Mouse (Mus musculus) embryonic facial prominence, embryonic 15.5 days (tissue): ENCODE results near the gene Dtx3. TPM values are rescaled to one million over a fixed set of nuclear protein-coding genes. Genes with fewer than 3 reads are reported as not detected.
"Not testable (repeated sequence)": the region's sequence is repeated elsewhere in the genome, so short reads cannot be mapped to it uniquely, and the experiment has no call there.

Experiments
- ATAC-seq: fragments of 200-750 bp; cut with Nextera tagmentation; 2 replicates; pipeline ENCODE4 v1.8.0; 2017; ENCODE audit warnings: low read depth, moderate TSS enrichment; ENCODE audit not compliant: insufficient number of reproducible peaks, low FRiP score, low TSS enrichment
- H3K27ac ChIP-seq: fragments of 300-500 bp; sonication (generic); replicated peaks from 2 replicates; pipeline ENCODE4 v1.5.1; 2015; ENCODE audit warnings: mild to moderate bottlenecking, inconsistent platforms
- H3K27me3 ChIP-seq: fragments of 300-500 bp; sonication (generic); 2 replicates; pipeline ENCODE4 v1.6.1; 2015; ENCODE audit warnings: inconsistent platforms
- H3K36me3 ChIP-seq: fragments of 300-500 bp; sonication (generic); 2 replicates; pipeline ENCODE4 v1.6.1; 2015; ENCODE audit warnings: mild to moderate bottlenecking, inconsistent platforms
- H3K4me1 ChIP-seq: fragments of 300-500 bp; sonication (generic); 2 replicates; pipeline ENCODE4 v1.6.1; 2015; ENCODE audit warnings: inconsistent platforms
- H3K4me2 ChIP-seq: fragments of 300-500 bp; sonication (generic); replicated peaks from 2 replicates; pipeline ENCODE4 v1.6.1; 2015; ENCODE audit warnings: mild to moderate bottlenecking, inconsistent platforms
- H3K4me3 ChIP-seq: fragments of 300-500 bp; sonication (generic); replicated peaks from 2 replicates; pipeline ENCODE4 v1.5.1; 2015; ENCODE audit warnings: mild to moderate bottlenecking, inconsistent platforms
- H3K9ac ChIP-seq: fragments of 300-500 bp; sonication (generic); 2 replicates; pipeline ENCODE4 v1.6.1; 2015; ENCODE audit warnings: inconsistent platforms
- H3K9me3 ChIP-seq: fragments of 300-500 bp; sonication (generic); replicated peaks from 2 replicates; pipeline ENCODE4 v1.6.1; 2016; ENCODE audit warnings: inconsistent platforms
- whole genome bisulfite sequencing: fragments of 180-500 bp; shearing (Covaris S2); methylation state at CpG from one replicate; pipeline ENCODE4 v1.1.7; 2015; 5-methylcytosine and 5-hydroxymethylcytosine counted together
- polyA plus RNA-seq: library from polyadenylated mRNA; unstranded; fragments of >200 nt; fragmentation: Nextera tagmentation; extraction: Ambion mirVana; gene quantifications from 2 replicates; pipeline ENCODE4 v1.2.1, GENCODE M21; 2015

Gene Dtx3
- polyA plus RNA-seq, 1 experiment from 2014 or later: 179 TPM

- H3K4me3 ChIP-seq: peak within 1 kb of the TSS; percentile 62
- H3K9ac ChIP-seq: peak within 1 kb of the TSS; percentile 47
- H3K4me2 ChIP-seq: peak within 1 kb of the TSS; percentile 100
- H3K4me1 ChIP-seq: peaks cover 19% of the 10 kb centered on the region
- no peaks in the 10 kb centered on the region for H3K36me3 ChIP-seq
- peaks cover 40% of the 10 kb centered on the region for H3K27me3 ChIP-seq
- H3K27ac ChIP-seq: no peak within 1 kb of the TSS; the same call in 1 of the 2 replicates
- 2% methylated on average over 52 of the region's 52 CpGs for WGBS
- ATAC-seq: peak; percentile 86
- H3K9me3 ChIP-seq: no peaks in the 10 kb centered on the region
These were observed 30.7 kb downstream of the Dtx3 start, which contains the start of gene B4galnt1 for GRCm38 (mm10) chr10:127164631-127165353. Gene B4galnt1, plus strand, starts transcription at chr10:127165225.

- 92% methylated on average over 4 of the region's 4 CpGs for WGBS
- no peak for ATAC-seq
- H3K27me3 ChIP-seq: peaks cover 34% of the 10 kb centered on the region
- peaks cover 18% of the 10 kb centered on the region for H3K4me1 ChIP-seq
- no peaks in the 10 kb centered on the region for H3K36me3 ChIP-seq
- H3K27ac ChIP-seq: no peak overlapping the region
- H3K4me3 ChIP-seq: no peak overlapping the region
- no peaks in the 10 kb centered on the region for H3K9me3 ChIP-seq
- H3K9ac ChIP-seq: no peak overlapping the region
- H3K4me2 ChIP-seq: no peak overlapping the region
These were observed 31.3 kb downstream of the Dtx3 start for GRCm38 (mm10) chr10:127164190-127164589.

- not testable (repeated sequence) for ATAC-seq, H3K4me2 ChIP-seq, H3K36me3 ChIP-seq, H3K4me3 ChIP-seq, H3K9me3 ChIP-seq, H3K9ac ChIP-seq, H3K27ac ChIP-seq
- Histone ChIP-seq H3K27me3 (peaks cover 26% of the 10 kb centered on the region), H3K4me1 (peaks cover 18% of the 10 kb centered on the region)
- WGBS: 35% methylated on average over 7 of the region's 7 CpGs
These were observed 32.7 kb downstream of the Dtx3 start for GRCm38 (mm10) chr10:127162771-127163261.

- H3K9ac ChIP-seq: no peak overlapping the region
- H3K4me1 ChIP-seq: peaks cover 8% of the 10 kb centered on the region
- no peak overlapping the region for H3K4me2 ChIP-seq
- peaks cover 5% of the 10 kb centered on the region for H3K27me3 ChIP-seq
- WGBS: 74% methylated on average over 3 of the region's 3 CpGs
- H3K36me3 ChIP-seq: no peaks in the 10 kb centered on the region
- no peaks in the 10 kb centered on the region for H3K9me3 ChIP-seq
- no peak overlapping the region for H3K4me3 ChIP-seq
- H3K27ac ChIP-seq: no peak overlapping the region
- no peak for ATAC-seq
These were observed 34.8 kb downstream of the Dtx3 start for GRCm38 (mm10) chr10:127160728-127161127.

- Histone ChIP-seq H3K27me3 (no peaks in the 10 kb centered on the region), H3K9ac (no peak overlapping the region), H3K36me3 (no peaks in the 10 kb centered on the region), H3K4me1 (peaks cover 3% of the 10 kb centered on the region; the same call in 1 of the 2 replicates), H3K4me2 (no peak overlapping the region), H3K27ac (no peak overlapping the region), H3K9me3 (no peaks in the 10 kb centered on the region), H3K4me3 (no peak overlapping the region)
- 82% methylated on average over 9 of the region's 9 CpGs for WGBS
- ATAC-seq: no peak
These were observed 35.4 kb downstream of the Dtx3 start for GRCm38 (mm10) chr10:127160081-127160480.

GRCm38 (mm10) chr10:127158471-127158870, 37.1 kb downstream of the Dtx3 start:
- H3K4me3 ChIP-seq: no peak overlapping the region
- H3K27ac ChIP-seq: no peak overlapping the region
- WGBS: 68% methylated on average over 3 of the region's 3 CpGs
- no peak overlapping the region for H3K4me2 ChIP-seq
- no peaks in the 10 kb centered on the region for H3K36me3 ChIP-seq
- no peaks in the 10 kb centered on the region for H3K9me3 ChIP-seq
- ATAC-seq: no peak
- no peak overlapping the region for H3K9ac ChIP-seq
- no peaks in the 10 kb centered on the region for H3K4me1 ChIP-seq
- H3K27me3 ChIP-seq: no peaks in the 10 kb centered on the region

- Histone ChIP-seq H3K36me3 (no peaks in the 10 kb centered on the region), H3K9me3 (no peaks in the 10 kb centered on the region), H3K27me3 (no peaks in the 10 kb centered on the region), H3K4me2 (no peak overlapping the region), H3K27ac (no peak overlapping the region), H3K4me3 (no peak overlapping the region), H3K9ac (no peak overlapping the region), H3K4me1 (no peaks in the 10 kb centered on the region)
- no peak for ATAC-seq
- WGBS: 70% methylated on average over 1 of the region's 1 CpGs
These were observed 39.0 kb downstream of the Dtx3 start for GRCm38 (mm10) chr10:127156511-127156910.

- no peak for ATAC-seq
- Histone ChIP-seq H3K4me3 (no peak overlapping the region), H3K4me2 (no peak overlapping the region), H3K27ac (no peak overlapping the region), H3K9me3 (no peaks in the 10 kb centered on the region), H3K4me1 (no peaks in the 10 kb centered on the region), H3K9ac (no peak overlapping the region), H3K36me3 (no peaks in the 10 kb centered on the region), H3K27me3 (no peaks in the 10 kb centered on the region)
- WGBS: 87% methylated on average over 1 of the region's 1 CpGs
These were observed 39.4 kb downstream of the Dtx3 start for GRCm38 (mm10) chr10:127156089-127156488.

GRCm38 (mm10) chr10:127154652-127155051, 40.9 kb downstream of the Dtx3 start:
- H3K36me3 ChIP-seq: no peaks in the 10 kb centered on the region

GRCm38 (mm10) chr10:127154241-127154640, 41.3 kb downstream of the Dtx3 start:
- Histone ChIP-seq H3K36me3 (no peaks in the 10 kb centered on the region), H3K9ac (no peak overlapping the region), H3K4me2 (no peak overlapping the region), H3K27ac (no peak overlapping the region), H3K9me3 (no peaks in the 10 kb centered on the region), H3K27me3 (no peaks in the 10 kb centered on the region), H3K4me1 (no peaks in the 10 kb centered on the region), H3K4me3 (no peak overlapping the region)
- ATAC-seq: no peak
- 92% methylated on average over 2 of the region's 2 CpGs for WGBS

More at GRCm38 (mm10) chr10:127154652-127155051, 40.9 kb downstream of the Dtx3 start:
- no peak overlapping the region for H3K4me2 ChIP-seq
- H3K9me3 ChIP-seq: no peaks in the 10 kb centered on the region
- H3K9ac ChIP-seq: no peak overlapping the region
- no peak for ATAC-seq
- no peaks in the 10 kb centered on the region for H3K27me3 ChIP-seq
- no peak overlapping the region for H3K4me3 ChIP-seq
- 86% methylated on average over 5 of the region's 5 CpGs for WGBS
- H3K4me1 ChIP-seq: no peaks in the 10 kb centered on the region
- H3K27ac ChIP-seq: no peak overlapping the region

- WGBS: 93% methylated on average over 7 of the region's 7 CpGs
- Histone ChIP-seq H3K27ac (no peak overlapping the region), H3K36me3 (no peaks in the 10 kb centered on the region), H3K9me3 (no peaks in the 10 kb centered on the region), H3K4me3 (no peak overlapping the region), H3K27me3 (no peaks in the 10 kb centered on the region), H3K4me2 (no peak overlapping the region), H3K4me1 (no peaks in the 10 kb centered on the region), H3K9ac (no peak overlapping the region)
- no peak for ATAC-seq
These were observed 42.2 kb downstream of the Dtx3 start for GRCm38 (mm10) chr10:127153323-127153722.

- not testable (repeated sequence) for H3K36me3 ChIP-seq, H3K27me3 ChIP-seq, H3K4me1 ChIP-seq, H3K4me3 ChIP-seq, H3K4me2 ChIP-seq, ATAC-seq, H3K9ac ChIP-seq, H3K27ac ChIP-seq, H3K9me3 ChIP-seq
- 85% methylated on average over 10 of the region's 10 CpGs for WGBS
These were observed 43.0 kb downstream of the Dtx3 start for GRCm38 (mm10) chr10:127152556-127152955.
